Mouse (Mus musculus) heart, postnatal 0 days (tissue): ENCODE measurements at regions not wholly inside any gene's neighbourhood (a gene's known extent, or its start where the extent isn't known, plus 50 kb on each side); places are given as distances from the start of the nearest gene placed in this dataset.

Source experiments
- ATAC-seq: fragments of 200-750 bp; cut with Nextera tagmentation; 2 replicates; pipeline ENCODE4 v1.8.0; 2017; ENCODE audit warnings: low read depth, moderate number of reproducible peaks, moderate library complexity; ENCODE audit not compliant: insufficient read depth
- DNase-seq: peaks from one replicate; pipeline ENCODE4 v3.0.0-alpha.2; 2016; ENCODE audit warnings: low spot score
- H3K27ac ChIP-seq: fragments of 300-500 bp; sonication (generic); 2 replicates; pipeline ENCODE4 v1.5.1; 2014; ENCODE audit warnings: low read depth, mild to moderate bottlenecking
- H3K27me3 ChIP-seq: fragments of 300-500 bp; sonication (generic); 2 replicates; pipeline ENCODE4 v1.6.1; 2014; ENCODE audit warnings: low read length, mixed read lengths; ENCODE audit not compliant: control insufficient read depth, insufficient read depth
- H3K36me3 ChIP-seq: fragments of 300-500 bp; sonication (generic); replicated peaks from 2 replicates; pipeline ENCODE4 v1.6.1; 2014; ENCODE audit warnings: low read length, mixed read lengths; ENCODE audit not compliant: control insufficient read depth, insufficient read depth
- H3K4me1 ChIP-seq: fragments of 300-500 bp; sonication (generic); 2 replicates; pipeline ENCODE4 v1.6.1; 2014; ENCODE audit warnings: antibody characterized with exemption; ENCODE audit not compliant: control insufficient read depth, insufficient read depth
- H3K4me2 ChIP-seq: fragments of 300-500 bp; sonication (generic); 2 replicates; pipeline ENCODE4 v1.6.1; 2014; ENCODE audit warnings: low read depth, mild to moderate bottlenecking, low read length, moderate library complexity
- H3K4me3 ChIP-seq: fragments of 300-500 bp; sonication (generic); 2 replicates; pipeline ENCODE4 v1.5.1; 2014; ENCODE audit warnings: low read depth, low read length
- H3K9ac ChIP-seq: fragments of 300-500 bp; sonication (generic); replicated peaks from 2 replicates; pipeline ENCODE4 v1.6.1; 2014; ENCODE audit warnings: low read depth, low read length, mixed read lengths
- H3K9me3 ChIP-seq: fragments of 300-500 bp; sonication (generic); replicated peaks from 2 replicates; pipeline ENCODE4 v1.6.1; 2016; ENCODE audit warnings: low read length; ENCODE audit not compliant: control insufficient read depth
- CTCF ChIP-seq: IDR thresholded peaks from 2 replicates; pipeline ENCODE4 v1.5.1; 2016; ENCODE audit warnings: antibody characterized with exemption, control low read depth, low read depth
- EP300 ChIP-seq: IDR thresholded peaks from 2 replicates; pipeline ENCODE4 v1.6.1; 2016; ENCODE audit warnings: antibody characterized with exemption, low read depth
- WGBS: fragments of 180-500 bp; shearing (Covaris S2); extraction: QIAGEN DNeasy Blood & Tissue Kit; methylation state at CpG from one replicate; pipeline ENCODE4 v1.1.7; 2014; 5-methylcytosine and 5-hydroxymethylcytosine counted together

DNA sequence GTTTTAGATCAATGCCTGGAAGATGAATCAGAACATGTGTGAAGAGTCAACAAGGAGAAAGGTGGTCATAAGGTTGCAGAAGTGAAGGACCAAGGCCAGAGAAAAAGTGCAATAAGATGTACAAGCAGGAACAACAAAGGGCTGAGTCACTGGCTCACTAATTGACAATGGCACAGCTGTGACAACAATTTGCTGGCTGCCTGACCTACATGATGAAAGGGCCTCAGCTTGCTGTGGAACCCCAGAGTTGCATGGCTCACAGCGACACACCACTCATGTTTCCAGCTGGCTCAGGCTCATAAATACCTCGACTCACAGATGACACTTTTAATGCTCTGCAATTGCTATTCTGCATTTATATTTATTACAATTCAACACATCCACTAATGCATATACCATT, 799.3 kb upstream of the Nr2f1 start:
- no peaks in the 10 kb centered on the region for H3K27me3 ChIP-seq
- no peak for ATAC-seq
- H3K4me1 ChIP-seq, result no peaks in the 10 kb centered on the region
- DNase-seq, result no peak
- no peaks in the 10 kb centered on the region for H3K36me3 ChIP-seq
- H3K27ac ChIP-seq, result no peak overlapping the region
- no peak for TF ChIP-seq CTCF
- no peak for TF ChIP-seq EP300
- H3K9me3 ChIP-seq, result no peaks in the 10 kb centered on the region
- 50% methylated on average over 2 of the region's 2 CpGs for WGBS
- no peak overlapping the region for H3K4me3 ChIP-seq
- no peak overlapping the region for H3K4me2 ChIP-seq
- no peak overlapping the region for H3K9ac ChIP-seq

DNA sequence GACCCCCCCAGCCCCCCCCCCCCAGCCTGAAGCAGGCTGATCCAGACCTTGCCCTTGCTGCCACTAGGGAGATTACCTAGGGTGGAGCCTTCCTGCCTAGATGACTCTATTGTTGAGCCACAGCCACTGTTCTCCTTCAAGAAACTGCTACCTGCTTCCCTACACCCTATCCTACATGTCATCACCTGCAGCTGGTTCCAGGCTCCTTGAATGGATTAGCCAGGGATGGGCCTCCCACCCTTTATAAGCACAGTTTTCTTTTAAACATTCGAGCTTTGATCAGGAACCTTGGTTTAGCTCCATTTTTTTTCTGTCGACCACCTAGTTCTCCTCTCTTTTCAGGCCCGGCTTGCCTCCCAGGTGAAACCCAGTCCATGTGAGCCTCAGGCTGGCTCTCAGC, 792.8 kb upstream of the Nr2f1 start:
- Histone ChIP-seq H3K4me3 (no peak overlapping the region), H3K4me1 (no peaks in the 10 kb centered on the region), H3K27me3 (no peaks in the 10 kb centered on the region), H3K9me3 (no peaks in the 10 kb centered on the region), H3K9ac (no peak overlapping the region), H3K27ac (no peak overlapping the region), H3K4me2 (no peak overlapping the region), H3K36me3 (no peaks in the 10 kb centered on the region)
- ATAC-seq (no peak), DNase-seq (no peak)
- WGBS, result 83% methylated on average over 3 of the region's 3 CpGs
- TF ChIP-seq CTCF (no peak), EP300 (no peak)

DNA sequence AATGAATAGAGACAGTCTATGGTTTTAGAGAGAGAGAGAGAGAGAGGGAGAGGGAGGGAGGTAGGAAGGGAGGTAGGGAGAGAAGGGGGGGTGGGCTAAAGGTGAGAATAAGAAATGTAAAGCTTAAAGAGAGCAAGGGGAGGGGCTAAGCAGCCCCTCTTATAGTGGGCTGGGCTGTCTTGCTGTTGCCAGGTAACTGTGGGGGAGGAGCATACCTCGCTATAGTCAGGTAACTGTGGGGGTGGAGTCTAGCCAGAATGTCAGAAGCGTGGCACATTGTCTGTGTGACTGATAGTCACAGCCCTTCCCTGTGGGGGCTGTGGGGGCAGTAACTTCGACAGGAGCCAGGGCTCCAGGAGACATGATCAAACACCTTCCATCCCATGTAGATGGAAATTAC, 786.4 kb upstream of the Nr2f1 start:
- Histone ChIP-seq H3K27ac (no peak overlapping the region), H3K9ac (no peak overlapping the region), H3K27me3 (no peaks in the 10 kb centered on the region), H3K36me3 (no peaks in the 10 kb centered on the region), H3K4me3 (no peak overlapping the region), H3K9me3 (no peaks in the 10 kb centered on the region), H3K4me1 (no peaks in the 10 kb centered on the region), H3K4me2 (no peak overlapping the region)
- no peak for ATAC-seq
- WGBS, result 19% methylated on average over 3 of the region's 3 CpGs
- no peak for DNase-seq
- TF ChIP-seq EP300 (no peak), CTCF (no peak)

DNA sequence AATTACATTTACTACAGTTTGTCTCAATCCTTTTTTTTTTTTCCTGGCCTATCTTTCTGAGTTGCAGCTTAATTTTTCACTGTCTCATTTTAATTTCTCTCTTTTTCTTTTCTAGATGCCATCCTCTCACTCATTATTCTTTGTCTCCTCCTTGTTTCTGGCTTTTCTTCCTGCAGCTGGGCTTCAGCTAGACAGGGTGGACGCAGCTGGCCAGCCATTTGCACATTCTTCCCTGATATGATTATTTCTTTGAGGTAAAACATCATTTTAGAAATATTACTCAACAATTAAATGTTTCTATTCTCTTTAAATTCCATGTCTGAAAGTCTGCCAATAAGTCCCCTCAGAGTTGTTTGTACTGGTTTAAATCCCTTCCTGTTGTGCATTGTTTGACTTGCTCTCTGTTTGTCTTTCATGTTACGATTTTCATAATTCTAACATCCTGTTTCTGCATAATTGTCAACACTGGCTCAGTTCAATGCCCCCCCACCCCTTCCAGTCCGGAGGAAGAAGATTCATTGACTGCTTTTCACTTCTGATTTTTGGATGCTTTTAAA, 777.7 kb upstream of the Nr2f1 start:
- Histone ChIP-seq H3K9ac (no peak overlapping the region), H3K27me3 (no peaks in the 10 kb centered on the region), H3K36me3 (no peaks in the 10 kb centered on the region), H3K9me3 (no peaks in the 10 kb centered on the region), H3K4me2 (no peak overlapping the region), H3K4me1 (no peaks in the 10 kb centered on the region), H3K4me3 (no peak overlapping the region), H3K27ac (no peak overlapping the region)
- DNase-seq (no peak), ATAC-seq (no peak)
- no peak for TF ChIP-seq CTCF
- no peak for TF ChIP-seq EP300
- WGBS, result 49% methylated on average over 3 of the region's 3 CpGs

DNA sequence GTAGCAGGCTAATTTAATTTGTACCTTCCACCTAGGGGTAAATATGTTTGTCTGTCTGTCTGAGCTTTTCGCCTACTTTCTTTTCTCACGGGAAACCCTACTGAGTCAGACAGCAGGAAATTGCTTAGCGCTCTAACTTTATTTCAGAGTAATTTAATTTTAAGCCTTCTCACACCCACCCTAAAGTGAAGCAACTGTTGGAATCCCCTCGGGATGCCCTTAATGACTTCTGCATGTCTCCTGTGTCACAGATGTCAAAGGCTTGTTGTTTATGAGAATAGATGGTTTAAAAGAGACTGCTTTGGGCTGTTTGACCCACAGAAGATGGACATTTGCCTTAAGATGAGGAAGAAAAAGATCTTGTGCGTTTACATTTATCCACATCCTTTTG, 738.8 kb upstream of the Nr2f1 start:
- no peaks in the 10 kb centered on the region for H3K27me3 ChIP-seq
- no peaks in the 10 kb centered on the region for H3K36me3 ChIP-seq
- 55% methylated on average over 5 of the region's 5 CpGs for WGBS
- no peak overlapping the region for H3K9ac ChIP-seq
- H3K27ac ChIP-seq, result no peak overlapping the region
- ATAC-seq, result no peak
- DNase-seq, result no peak
- H3K4me3 ChIP-seq, result no peak overlapping the region
- H3K4me1 ChIP-seq, result no peaks in the 10 kb centered on the region
- H3K9me3 ChIP-seq, result no peaks in the 10 kb centered on the region
- TF ChIP-seq EP300 (no peak), CTCF (no peak)
- no peak overlapping the region for H3K4me2 ChIP-seq

DNA sequence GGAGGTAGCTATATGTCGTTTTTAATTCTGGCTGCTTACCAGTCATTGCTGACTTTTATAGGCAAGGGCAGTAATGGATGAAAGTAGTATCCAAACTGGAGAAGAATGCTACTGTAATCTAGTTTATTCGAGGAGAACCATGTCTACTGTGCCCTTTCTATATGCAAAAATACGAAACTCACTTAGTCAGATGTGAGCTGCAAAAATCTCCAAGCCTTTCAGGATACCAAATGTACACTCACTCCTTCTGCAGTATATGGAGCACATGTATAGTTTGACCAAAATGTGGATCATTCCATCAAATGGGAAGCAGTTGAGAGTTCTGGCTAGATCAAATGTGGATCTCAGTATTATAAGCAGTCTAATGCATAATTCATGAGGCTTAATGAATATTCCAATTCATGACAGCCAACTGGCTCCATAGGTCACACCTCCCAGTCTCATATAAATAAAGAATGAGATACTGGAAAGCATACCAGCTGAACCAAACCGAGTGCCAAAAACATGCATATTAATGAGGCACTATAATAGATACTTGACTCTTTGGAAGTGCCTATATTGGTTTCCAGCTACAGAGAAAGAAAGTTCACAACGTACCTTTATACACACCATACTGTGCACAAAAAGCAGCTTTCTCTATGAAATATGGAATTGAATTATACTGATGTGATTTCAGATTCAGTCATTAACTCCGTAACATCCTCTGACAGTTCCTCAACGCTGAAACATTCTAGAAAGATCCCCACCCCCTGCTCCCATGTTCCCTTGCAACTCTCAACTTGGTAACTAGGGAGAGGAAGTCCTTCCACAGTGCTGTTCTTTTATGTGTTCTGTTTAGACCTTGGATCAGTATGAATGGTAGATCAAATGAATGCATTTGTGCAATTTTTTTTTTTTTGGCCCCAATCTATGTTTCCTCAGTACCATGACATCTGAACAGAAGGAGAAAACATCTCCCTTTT, 738.1 kb upstream of the Nr2f1 start:
- no peak overlapping the region for H3K4me3 ChIP-seq
- DNase-seq (no peak), ATAC-seq (no peak)
- H3K27me3 ChIP-seq, result no peaks in the 10 kb centered on the region
- no peaks in the 10 kb centered on the region for H3K36me3 ChIP-seq
- H3K4me1 ChIP-seq, result no peaks in the 10 kb centered on the region
- no peaks in the 10 kb centered on the region for H3K9me3 ChIP-seq
- 65% methylated on average over 7 of the region's 7 CpGs for WGBS
- no peak for TF ChIP-seq EP300
- TF ChIP-seq CTCF, result no peak
- H3K4me2 ChIP-seq, result no peak overlapping the region
- H3K27ac ChIP-seq, result no peak overlapping the region
- no peak overlapping the region for H3K9ac ChIP-seq
